Mouse (Mus musculus): ENCODE measurements around the gene Ddx39.
A peak's percentile ranks its signal among the peaks of the same experiment; 100 is the strongest.

The Ddx39 gene

DNA sequence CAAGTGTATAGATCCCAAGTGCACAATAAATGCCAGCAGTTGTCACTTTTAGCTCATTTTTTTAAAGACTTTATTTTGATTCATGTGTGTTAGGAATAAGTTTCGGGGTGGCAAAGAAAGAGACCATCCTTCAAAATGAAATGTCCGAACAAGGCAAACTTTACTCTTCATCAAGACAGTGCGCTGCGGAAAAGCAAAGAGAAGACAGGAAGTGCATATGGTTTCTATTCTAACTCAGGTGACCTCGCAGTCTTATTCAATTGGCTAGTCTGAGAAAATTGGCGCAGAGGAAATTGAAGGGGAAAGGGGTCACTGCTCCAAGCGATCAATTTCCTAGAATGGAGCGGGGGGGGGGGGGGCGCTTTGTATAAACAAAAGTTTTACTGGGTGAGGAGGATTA is 15.4 kb upstream of the Ddx39 start:
- DNase-seq: no peak

- peak in 1 of 2 experiments; percentile 19 for DNase-seq
Measured at GRCm38 (mm10) chr8:83700423-83701085, 14.4 kb upstream of the Ddx39 start.

- no peak for DNase-seq
Measured at GRCm38 (mm10) chr8:83703426-83703825, 11.6 kb upstream of the Ddx39 start.

- DNase-seq: no peak
Measured at GRCm38 (mm10) chr8:83706411-83706810, 8.6 kb upstream of the Ddx39 start.

- DNase-seq: no peak
Measured at GRCm38 (mm10) chr8:83707554-83707953, 7.4 kb upstream of the Ddx39 start.

DNA sequence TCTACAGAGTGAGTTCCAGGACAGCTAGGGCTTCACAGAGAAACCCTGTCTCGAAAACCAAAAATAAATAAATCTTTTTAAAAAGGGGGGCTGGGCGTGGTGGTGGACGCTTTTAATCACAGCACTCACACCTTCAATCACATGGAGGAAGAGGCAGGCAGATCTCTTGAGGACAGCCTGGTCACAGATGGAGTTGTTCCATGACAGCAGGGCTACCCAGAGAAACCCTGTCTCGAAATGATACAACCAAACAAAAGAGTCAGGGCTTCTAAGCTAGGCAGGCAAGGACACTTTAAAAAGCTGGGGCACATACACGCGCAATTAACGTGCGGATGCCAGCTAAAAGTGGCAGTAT is 324 bp upstream of the Ddx39 start:
- DNase-seq: no peak

GRCm38 (mm10) chr8:83715771-83716170 is 794 bp downstream of the Ddx39 start:
- peak; percentile 15 to 25 for DNase-seq

DNA sequence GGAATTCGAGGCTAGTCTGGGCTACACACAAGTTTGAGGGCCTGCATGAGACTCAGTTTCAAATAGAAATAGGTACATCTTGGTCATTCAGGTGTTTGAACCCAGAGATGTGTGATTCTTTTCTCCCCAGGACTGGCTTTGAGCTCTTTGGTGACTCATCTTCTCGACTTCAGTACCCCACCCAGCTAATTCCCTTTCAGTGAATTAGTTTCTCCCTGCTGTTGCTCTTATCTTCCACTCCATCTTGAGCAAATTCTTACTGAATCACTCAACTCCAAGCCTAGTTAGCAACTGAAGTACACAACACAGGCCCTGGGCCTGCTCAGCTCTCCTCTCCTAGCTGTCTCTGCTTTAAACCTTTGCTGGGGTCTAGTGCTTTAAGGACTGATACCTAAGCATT is 1.6 kb downstream of the Ddx39 start:
- DNase-seq: no peak

GRCm38 (mm10) chr8:83719048-83719447 is 4.1 kb downstream of the Ddx39 start:
- DNase-seq: no peak

GRCm38 (mm10) chr8:83719693-83720092 is 4.7 kb downstream of the Ddx39 start:
- DNase-seq: no peak

- no peak for DNase-seq
Measured at GRCm38 (mm10) chr8:83721405-83722025, 6.5 kb downstream of the Ddx39 start.

DNA sequence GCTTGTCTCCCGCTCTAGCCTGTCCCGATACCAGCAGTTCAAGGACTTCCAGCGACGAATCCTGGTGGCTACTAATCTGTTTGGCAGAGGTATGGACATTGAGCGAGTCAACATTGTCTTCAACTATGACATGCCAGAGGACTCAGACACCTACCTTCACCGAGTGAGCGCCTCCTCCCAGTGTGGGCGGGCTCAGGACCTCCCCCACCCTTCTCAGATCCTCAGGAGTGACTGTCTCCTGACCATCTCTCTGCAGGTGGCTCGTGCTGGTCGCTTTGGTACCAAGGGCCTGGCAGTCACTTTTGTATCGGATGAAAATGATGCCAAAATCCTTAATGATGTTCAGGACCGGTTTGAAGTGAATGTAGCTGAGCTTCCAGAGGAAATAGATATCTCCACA is 7.7 kb downstream of the Ddx39 start:
- DNase-seq: no peak

DNA sequence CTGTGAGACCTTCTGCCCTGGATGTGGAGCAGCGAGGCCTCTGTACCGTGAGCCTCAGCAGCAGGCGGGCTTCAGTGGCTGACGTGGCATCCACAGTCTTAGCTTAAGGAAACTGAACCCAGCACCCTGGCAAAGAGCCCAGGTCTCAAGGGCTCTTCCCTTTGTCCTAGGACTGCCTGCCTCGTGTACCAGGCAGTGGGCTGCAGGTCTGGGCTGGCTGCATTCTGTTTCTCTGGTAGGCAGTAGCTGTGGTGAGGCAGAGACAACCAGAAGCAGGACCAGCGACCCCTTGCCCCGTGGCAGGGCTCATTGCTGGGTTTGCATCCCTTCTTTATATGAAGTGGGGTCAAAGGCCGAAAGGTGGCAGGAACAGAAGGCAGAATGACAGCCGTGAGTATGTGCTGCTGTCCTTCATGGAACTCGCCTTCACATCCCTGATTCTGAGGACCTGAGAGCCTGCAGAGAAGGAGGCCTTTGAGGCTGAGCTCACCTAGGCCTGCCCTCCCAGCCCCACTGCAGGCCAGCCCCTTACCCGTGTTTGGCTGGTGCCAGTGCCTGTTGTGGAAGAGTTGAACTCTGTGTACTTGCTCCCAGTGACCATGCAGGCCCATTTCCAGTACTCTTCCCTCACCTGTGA is 8.6 kb downstream of the Ddx39 start:
- no peak for DNase-seq

DNA sequence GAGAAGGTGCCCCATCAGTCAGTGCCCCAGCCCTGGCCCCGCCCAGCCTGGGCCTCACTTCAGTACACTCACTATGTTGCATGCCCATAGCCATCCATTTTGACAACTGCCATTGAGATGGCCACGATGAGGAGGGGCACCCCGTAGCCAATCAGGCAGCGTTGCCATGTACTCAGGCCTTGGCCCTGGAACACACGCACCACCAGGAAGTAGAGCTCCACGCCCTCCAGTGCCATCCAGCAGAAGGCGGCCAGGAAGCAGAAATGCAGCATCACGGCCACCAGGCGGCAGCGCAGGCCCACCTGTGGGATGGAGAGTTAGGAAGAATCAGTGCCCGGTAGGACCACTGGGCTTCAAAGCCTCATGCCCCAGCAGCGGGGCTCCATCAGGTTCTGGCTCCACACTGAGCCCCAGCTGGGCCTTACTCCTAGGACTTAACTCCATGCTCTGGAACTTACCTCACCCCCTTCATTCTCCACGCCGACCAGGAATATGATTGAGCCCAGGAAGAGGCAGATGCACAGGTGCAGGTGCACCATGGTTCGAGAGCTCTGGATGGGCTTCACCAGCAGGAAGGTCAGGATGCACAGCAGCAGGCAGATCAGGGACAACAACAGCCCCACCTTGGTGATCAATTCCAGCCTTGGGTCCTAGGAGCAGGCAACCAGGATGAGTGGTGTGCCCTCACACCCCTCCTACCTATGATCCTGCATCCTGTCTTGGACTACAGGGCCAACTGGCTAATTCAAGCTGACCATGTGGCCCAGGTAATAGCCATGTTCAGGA is 9.9 kb downstream of the Ddx39 start:
- DNase-seq: peak; percentile 87 to 93

DNA sequence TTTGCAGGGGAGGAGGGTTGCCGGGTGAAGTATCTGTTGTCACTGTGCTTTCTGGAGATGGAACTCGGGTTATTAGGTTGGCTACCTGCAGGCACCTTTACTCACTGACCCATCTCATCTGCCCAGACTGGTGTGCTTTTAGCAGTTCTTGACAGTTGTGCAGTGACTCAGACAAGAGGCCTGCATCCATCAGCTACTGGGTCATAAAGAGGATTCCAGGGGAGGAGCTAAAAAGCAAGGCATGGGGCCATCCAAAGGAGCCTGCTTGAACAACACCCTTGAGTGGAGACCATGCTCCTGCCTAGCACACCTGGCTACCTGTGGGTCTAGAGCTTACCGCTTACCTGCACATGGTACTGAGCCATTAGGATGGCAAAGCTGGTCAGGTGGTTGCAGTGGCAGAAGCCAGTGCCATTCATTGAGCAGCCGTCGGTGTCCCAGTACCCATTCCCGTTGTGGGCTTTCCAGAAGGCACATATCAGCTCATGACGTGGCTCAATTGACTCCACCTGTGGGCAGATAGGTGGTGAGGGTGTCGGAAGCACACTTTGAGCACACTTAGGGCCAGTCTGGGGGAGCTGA is 10.6 kb downstream of the Ddx39 start:
- no peak for DNase-seq

DNA sequence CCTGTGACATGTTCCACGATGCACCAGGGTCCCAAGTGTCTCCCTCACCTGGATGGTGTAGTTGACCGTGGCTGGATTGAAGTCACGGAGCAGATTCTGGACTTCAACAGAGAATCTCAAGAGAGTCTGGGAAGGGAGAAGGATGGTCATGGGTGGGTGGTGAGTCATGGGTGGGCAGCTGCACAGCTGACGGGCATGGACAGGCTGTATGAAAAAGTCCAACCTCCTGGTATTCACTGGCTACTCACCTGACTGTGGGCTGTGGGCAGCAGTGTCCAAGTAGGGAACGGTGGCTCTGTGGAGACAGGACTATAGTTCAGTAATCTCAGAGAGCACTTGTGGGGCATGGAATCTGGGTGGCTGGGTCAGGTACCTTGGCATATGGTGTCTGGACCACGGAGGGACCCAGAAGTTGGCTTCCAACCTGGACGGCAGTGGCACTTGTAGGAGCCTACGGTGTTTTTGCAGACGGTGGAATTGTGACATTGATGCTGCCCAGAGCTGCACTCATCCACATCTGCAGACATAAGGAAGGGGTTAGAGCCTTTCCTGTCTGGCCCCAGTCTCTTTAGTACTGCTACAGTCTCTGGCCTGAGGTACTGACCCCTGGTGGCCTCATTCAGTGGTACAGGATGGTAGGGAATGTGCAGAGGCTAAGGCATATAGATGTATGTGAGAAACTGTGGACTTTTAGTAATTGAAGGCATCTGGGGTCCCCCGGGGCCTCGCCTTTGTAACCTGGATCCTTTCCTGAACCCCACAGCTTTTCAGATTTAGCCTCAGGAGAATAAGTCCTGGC is 14.2 kb downstream of the Ddx39 start:
- DNase-seq: peak in 1 of 2 experiments; percentile 57

DNA sequence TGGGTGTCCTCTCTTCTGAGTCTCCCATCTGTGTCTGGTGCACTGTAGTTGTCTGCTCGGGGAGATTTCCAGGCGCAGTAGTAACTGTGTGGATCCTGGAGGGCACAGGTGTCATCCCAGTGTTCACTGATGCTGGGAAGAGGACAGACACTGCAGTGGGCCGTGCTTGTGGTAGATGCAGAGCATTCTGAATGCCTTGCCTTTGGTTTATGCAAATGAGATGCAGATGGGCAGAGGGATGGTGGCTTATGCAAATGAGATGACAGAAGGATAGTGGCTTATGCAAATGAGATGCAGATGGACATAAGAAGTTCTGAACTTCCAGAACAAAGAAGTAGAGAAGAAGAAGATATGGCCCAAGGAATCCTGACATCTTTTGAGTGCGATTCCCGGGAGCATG is 16.9 kb downstream of the Ddx39 start:
- no peak for DNase-seq

GRCm38 (mm10) chr8:83732919-83733318 is 17.9 kb downstream of the Ddx39 start:
- DNase-seq: no peak

DNA sequence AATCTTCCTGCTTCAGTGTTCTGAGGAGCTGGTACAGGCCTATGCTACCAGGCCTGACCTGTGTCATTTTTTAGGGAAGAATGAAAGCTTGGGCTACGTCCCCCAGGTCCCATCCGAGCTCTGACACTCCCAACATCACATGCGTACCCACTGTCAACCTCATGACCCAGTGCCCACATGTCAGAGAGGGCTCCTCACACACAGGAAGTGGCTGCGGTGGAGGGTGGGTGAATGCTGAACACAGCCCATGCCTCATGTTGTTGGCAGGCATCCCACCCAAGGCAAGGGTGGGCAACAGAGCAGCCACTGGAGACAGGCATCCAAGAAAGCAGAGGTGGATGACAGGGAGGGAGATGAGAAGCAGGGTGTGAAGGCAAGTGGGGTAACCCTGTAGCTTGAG is 21.7 kb downstream of the Ddx39 start:
- no peak for DNase-seq

- no peak for DNase-seq
Measured at GRCm38 (mm10) chr8:83737346-83737745, 22.4 kb downstream of the Ddx39 start.

DNA sequence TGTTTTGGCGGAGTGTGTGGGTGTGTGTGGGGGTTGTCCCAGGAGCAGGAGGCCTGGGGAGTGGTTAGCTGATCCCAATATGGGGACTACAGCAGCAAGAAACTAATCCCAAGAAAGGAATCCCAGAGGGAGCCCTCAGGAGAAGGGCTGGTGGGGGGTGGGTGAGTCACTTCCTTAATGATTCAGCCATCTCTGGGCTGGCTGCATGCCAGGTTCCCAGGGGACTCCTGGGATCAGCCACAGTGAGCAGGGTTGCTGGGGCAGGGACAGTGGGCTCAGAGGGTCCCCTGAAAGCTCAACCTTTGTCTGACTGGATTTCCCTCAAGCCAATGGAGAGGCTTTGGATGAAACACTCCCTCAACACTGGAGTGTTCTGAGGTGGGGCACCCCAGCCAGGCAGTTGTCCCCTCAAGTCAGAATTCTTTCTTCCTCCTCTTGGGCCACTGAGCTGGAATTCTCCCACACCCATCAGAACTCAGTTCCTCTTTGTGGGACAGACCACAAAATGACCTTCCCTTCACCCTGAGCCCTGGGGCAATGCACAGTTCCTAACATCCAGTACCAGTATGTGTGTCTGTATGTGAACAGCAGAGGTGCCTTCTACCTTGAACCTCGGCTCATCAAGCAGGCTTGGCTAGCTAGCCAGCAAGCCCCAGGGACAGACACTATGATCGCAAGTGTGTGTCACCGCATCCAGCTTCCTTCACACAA is 23.0 kb downstream of the Ddx39 start:
- no peak for DNase-seq
